Mouse (Mus musculus): ENCODE data around the gene Olfr646. TPM values are rescaled to one million over a fixed set of nuclear protein-coding genes. Genes with fewer than 3 reads are reported as not detected.

Olfr646 gene
- total RNA-seq (2023), result not detected

DNA sequence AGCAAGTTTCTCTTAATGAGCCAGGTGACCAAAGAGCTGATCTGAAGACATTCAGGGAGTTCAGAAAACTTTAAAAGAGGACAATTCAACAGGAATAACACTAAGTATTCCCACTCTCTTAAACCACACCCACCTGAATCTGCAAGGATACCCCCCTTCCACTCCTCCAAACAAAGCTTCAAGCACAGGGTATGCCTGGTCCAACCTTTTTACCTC, at the start of gene Olfr646:
TSS of gene Olfr646 (plus strand) at position 117 of the 216 bp plus-strand sequence.

GRCm38 (mm10) chr7:104061345-104061744, 43.3 kb upstream of the Olfr646 start, which contains the start of gene 4930516K23Rik:
Gene 4930516K23Rik, minus strand, starts transcription at chr7:104061445.

GRCm38 (mm10) chr7:104071769-104072168, 32.9 kb upstream of the Olfr646 start, which contains the start of gene Olfr644:
Gene Olfr644, minus strand, starts transcription at chr7:104071869.

DNA sequence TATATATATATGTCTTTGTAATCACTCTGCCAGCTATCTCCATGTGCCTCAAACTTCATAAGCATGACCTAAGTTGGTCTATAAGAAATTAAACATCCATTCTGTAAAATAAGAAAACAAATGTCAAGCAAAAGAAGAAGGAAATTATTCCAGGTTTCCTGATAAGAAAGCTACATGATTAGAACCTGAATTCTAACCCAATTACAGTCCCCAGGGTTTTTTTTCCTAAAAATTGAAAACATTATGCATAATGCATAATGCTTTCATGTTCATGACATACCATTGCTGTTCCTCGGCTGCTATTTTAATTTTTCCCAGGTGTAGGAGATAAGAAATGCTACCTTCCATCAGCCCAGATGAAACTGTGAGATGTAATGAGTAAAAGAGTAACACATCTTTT, 19.3 kb upstream of the Olfr646 start, which contains the start of gene Olfr645:
TSS of gene Olfr645 (minus strand) at position 101 of the 400 bp plus-strand sequence.

GRCm38 (mm10) chr7:104129726-104130125, 25.1 kb downstream of the Olfr646 start, which contains the start of gene Ubqln5:
Gene Ubqln5, minus strand, starts transcription at chr7:104129826.

DNA sequence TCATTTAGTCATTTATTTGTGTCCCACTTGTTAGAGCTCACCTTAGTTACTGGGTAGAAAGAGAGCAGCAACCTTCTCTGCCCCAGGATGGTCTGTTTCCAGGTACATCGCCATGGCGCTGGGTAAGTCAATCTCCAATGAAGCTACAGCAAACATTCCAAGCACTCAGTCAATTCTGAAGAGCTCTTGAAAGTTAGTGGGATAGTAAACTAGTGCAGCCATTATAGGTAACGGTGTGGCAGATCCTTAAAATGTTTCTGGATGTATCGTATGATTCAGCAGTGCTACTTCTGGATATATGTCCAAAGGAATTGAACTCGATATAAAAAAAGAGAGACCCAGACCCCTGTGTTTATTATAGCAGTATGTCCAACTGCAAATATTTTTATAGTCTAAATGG, 32.6 kb downstream of the Olfr646 start, which contains the start of gene Olfr643:
TSS of gene Olfr643 (minus strand) at position 101 of the 400 bp plus-strand sequence.

GRCm38 (mm10) chr7:104143179-104143578, 38.5 kb downstream of the Olfr646 start, which contains the start of gene Ubqln3:
Gene Ubqln3, minus strand, starts transcription at chr7:104143279.

DNA sequence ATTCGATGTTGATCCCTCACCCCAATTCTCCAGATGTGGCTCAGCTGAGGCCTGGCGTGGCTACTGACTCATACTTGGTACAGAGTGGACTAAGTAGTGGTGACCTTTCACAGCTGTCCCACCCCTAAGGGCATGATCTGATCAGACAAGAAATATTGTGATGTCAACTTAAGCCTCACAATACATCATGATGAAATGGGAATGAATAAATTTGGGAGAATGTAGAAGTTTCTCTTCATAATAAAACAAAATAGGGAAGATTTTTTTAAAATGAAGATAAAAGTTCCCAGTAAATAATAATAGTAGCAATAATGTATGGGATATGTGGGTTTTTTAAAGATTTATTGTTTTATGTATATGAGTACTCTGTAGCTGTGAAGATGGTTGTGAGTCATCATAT, 45.8 kb downstream of the Olfr646 start, which contains the start of gene Ubqlnl:
TSS of gene Ubqlnl (minus strand) at position 101 of the 400 bp plus-strand sequence.

Other genes with a start within 250 kb of the Olfr646 start
- not detected for gene Olfr66, start 218.6 kb upstream of the Olfr646 start, total RNA-seq (2023)
- not detected for gene Olfr64, start 210.4 kb upstream of the Olfr646 start, total RNA-seq (2023)
- gene Olfr65, start 201.4 kb upstream of the Olfr646 start, total RNA-seq (2023), result not detected
- not detected for gene Olfr631, start 176.0 kb upstream of the Olfr646 start, total RNA-seq (2023)
- gene Olfr632, start 170.5 kb upstream of the Olfr646 start, total RNA-seq (2023), result not detected
- not detected for gene Olfr633, start 160.4 kb upstream of the Olfr646 start, total RNA-seq (2023)
- gene Olfr635, start 133.7 kb upstream of the Olfr646 start, total RNA-seq (2023), result not detected
- not detected for gene Olfr638, start 106.1 kb upstream of the Olfr646 start, total RNA-seq (2023)
- not detected for gene Olfr639, start 87.6 kb upstream of the Olfr646 start, total RNA-seq (2023)
- gene Olfr640, start 79.3 kb upstream of the Olfr646 start, total RNA-seq (2023), result not detected
- gene Olfr641, start 69.4 kb upstream of the Olfr646 start, total RNA-seq (2023), result not detected
- gene Olfr642, start 52.2 kb upstream of the Olfr646 start, total RNA-seq (2023), result not detected
- not detected for gene 4930516K23Rik, start 43.4 kb upstream of the Olfr646 start, total RNA-seq (2023)
- gene Olfr644, start 33.0 kb upstream of the Olfr646 start, total RNA-seq (2023), result not detected
- not detected for gene Olfr645, start 19.4 kb upstream of the Olfr646 start, total RNA-seq (2023)
- gene Ubqln5, start 25.0 kb downstream of the Olfr646 start, total RNA-seq (2023), result not detected
- gene Olfr643, start 32.5 kb downstream of the Olfr646 start, total RNA-seq (2023), result not detected
- gene Ubqln3, start 38.4 kb downstream of the Olfr646 start, total RNA-seq (2023), result not detected
- gene Ubqlnl, start 45.7 kb downstream of the Olfr646 start, total RNA-seq (2023), result not detected
- gene Olfm5, start 60.0 kb downstream of the Olfr646 start, total RNA-seq (2023), result not detected
- not detected for gene Olfr648, start 78.5 kb downstream of the Olfr646 start, total RNA-seq (2023)
- gene Olfr649, start 91.1 kb downstream of the Olfr646 start, total RNA-seq (2023), result not detected
- gene Trim6, start 113.9 kb downstream of the Olfr646 start, total RNA-seq (2023), result under 1 TPM; 0.39 to 0.70 TPM
- 10 to 100 TPM; 67.2 to 84.3 TPM for gene Trim34a, start 139.6 kb downstream of the Olfr646 start, total RNA-seq (2023)
- 10 to 100 TPM; 30.7 to 37.6 TPM for gene Trim5, start 183.2 kb downstream of the Olfr646 start, total RNA-seq (2023)
- 100 to 1,000 TPM; 121 to 151 TPM for gene Trim12a, start 210.6 kb downstream of the Olfr646 start, total RNA-seq (2023)
- gene Trim34b, start 224.6 kb downstream of the Olfr646 start, total RNA-seq (2023), result 1 to 10 TPM; 3.5 to 4.3 TPM
- gene Trim12c, start 248.5 kb downstream of the Olfr646 start, total RNA-seq (2023), result 10 to 100 TPM; 52.0 to 65.2 TPM

All from B cell, adult 67 days (primary cell).